Comparison of ENCODE assay signal across 16 mouse cellular contexts in genomic region chr3:73056044-73056438, GRCm38 (mm10). TPM values are rescaled to one million over a fixed set of nuclear protein-coding genes. Genes with fewer than 3 reads are reported as not detected.
A peak's percentile ranks its signal among the peaks of the same experiment; 100 is the strongest.
DNase-seq lines count a peak whose midpoint lies in the region; ATAC-seq and TF ChIP-seq lines count a peak whose summit lies in the region.
"Had no signal": no experiment of that assay in that cellular context is flagged by ENCODE, and none has a peak within 500 bp of the region (broad histone marks: within the 10 kb centered on the region; RNA-seq: fewer than 3 reads in every experiment).

No protein-coding gene starts in this region.

- no peaks in the 10 kb centered on the region for H3K9me3 ChIP-seq in heart, embryonic 14.5 days (ENCODE audit: control insufficient read depth, low read length)
- H3K9me3 ChIP-seq in heart, embryonic 12.5 days (replicated peaks): no peaks in the 10 kb centered on the region
- no peaks in the 10 kb centered on the region for H3K9me3 ChIP-seq in forebrain, embryonic 14.5 days (replicated peaks; ENCODE audit: control insufficient read depth, low read length)
- no peaks in the 10 kb centered on the region for H3K9me3 ChIP-seq in midbrain, embryonic 13.5 days
- H3K9me3 ChIP-seq: liver, embryonic 13.5 days had no signal

- no peak for TF ChIP-seq POLR2A in brain, embryonic 14.5 days (IDR thresholded peaks at IDR 0.05; ENCODE audit: borderline replicate concordance, extremely low read depth, insufficient read depth, insufficient read length, poor library complexity, severe bottlenecking)
- TF ChIP-seq POLR2A in thymus, adult 2 months (IDR thresholded peaks at IDR 0.05; ENCODE audit: control insufficient read depth, extremely low read depth, insufficient read depth, low read length, poor library complexity): no peak

- no peak for ATAC-seq in heart, embryonic 14.5 days (ENCODE audit: insufficient number of reproducible peaks, insufficient read depth, low FRiP score, low read depth)
- no peak for ATAC-seq in heart, embryonic 12.5 days (ENCODE audit: insufficient number of reproducible peaks, low FRiP score)
- no peak for ATAC-seq in forebrain, embryonic 14.5 days
- ATAC-seq in midbrain, embryonic 13.5 days: no peak
- ATAC-seq: CD4-positive, CD25-positive, alpha-beta regulatory T cell, adult 4 months had no signal

- peaks cover 5 to 7% of the 10 kb centered on the region in 2 experiments for H3K4me1 ChIP-seq in heart, embryonic 14.5 days (ENCODE audit: control insufficient read depth in 2 of 2, insufficient read depth in 2 of 2, low read length in 2 of 2)
- peaks cover 23% of the 10 kb centered on the region; the same call in 1 of the 2 replicates for H3K4me1 ChIP-seq in heart, embryonic 12.5 days (replicated peaks)
- H3K4me1 ChIP-seq in forebrain, embryonic 14.5 days (ENCODE audit: control insufficient read depth, insufficient read depth, low read length): peaks cover 4% of the 10 kb centered on the region; the same call in 1 of the 2 replicates
- H3K4me1 ChIP-seq in midbrain, embryonic 13.5 days (replicated peaks): peaks cover 26% of the 10 kb centered on the region
- H3K4me1 ChIP-seq in thymus, adult 2 months (replicated peaks; ENCODE audit: control insufficient read depth, insufficient read depth, low read length): no peaks in the 10 kb centered on the region
- H3K4me1 ChIP-seq: liver, embryonic 13.5 days had no signal

- no peak overlapping the region for H3K27ac ChIP-seq in heart, embryonic 14.5 days (replicated peaks in 1 of 2; ENCODE audit: control insufficient read depth in 1 of 2, insufficient read depth in 1 of 2, low read depth in 2 of 2, low read length in 2 of 2)
- no peak overlapping the region for H3K27ac ChIP-seq in heart, embryonic 12.5 days (ENCODE audit: poor library complexity, severe bottlenecking)
- H3K27ac ChIP-seq in forebrain, embryonic 14.5 days (ENCODE audit: low read depth, low read length): no peak overlapping the region
- H3K27ac ChIP-seq in midbrain, embryonic 13.5 days: no peak overlapping the region
- H3K27ac ChIP-seq in thymus, adult 2 months (ENCODE audit: control insufficient read depth, insufficient read depth, low read length): no peak overlapping the region
- H3K27ac ChIP-seq: liver, embryonic 13.5 days had no signal

- H3K4me2 ChIP-seq in heart, embryonic 14.5 days (ENCODE audit: low read length): peak overlapping the region; percentile 96
- no peak overlapping the region for H3K4me2 ChIP-seq in heart, embryonic 12.5 days
- H3K4me2 ChIP-seq in forebrain, embryonic 14.5 days (ENCODE audit: low read length): peak overlapping the region; percentile 53
- peak overlapping the region; percentile 78 for H3K4me2 ChIP-seq in midbrain, embryonic 13.5 days (replicated peaks)

- TF ChIP-seq CTCF in brain, embryonic 14.5 days (IDR thresholded peaks at IDR 0.05; ENCODE audit: borderline replicate concordance, extremely low read depth, insufficient read depth, insufficient read length): no peak
- no peak for TF ChIP-seq CTCF in thymus, adult 2 months (IDR thresholded peaks at IDR 0.05; ENCODE audit: borderline replicate concordance, control insufficient read depth, extremely low read depth, insufficient read depth, low read length, poor library complexity)

- DNase-seq in brain, embryonic 14.5 days (ENCODE audit: low read depth): peak; percentile 50
- no peak for DNase-seq in forebrain, embryonic 14.5 days (ENCODE audit: low spot score)
- DNase-seq in thymus, postnatal 0 days (ENCODE audit: low spot score): no peak
- no peak for DNase-seq in kidney, postnatal 10 days
- DNase-seq in thymus, adult 2 months: no peak
- DNase-seq: gastrocnemius, postnatal 25 days; heart, postnatal 10 days; liver, embryonic 13.5 days; lung, postnatal 36 days; thymus, postnatal 14 days had no signal

- peaks cover 55% of the 10 kb centered on the region for H3K27me3 ChIP-seq in heart, embryonic 14.5 days (ENCODE audit: control insufficient read depth, insufficient read depth, low read length)
- H3K27me3 ChIP-seq in heart, embryonic 12.5 days (replicated peaks): peaks cover 60% of the 10 kb centered on the region
- 0 out of 2 replicates have a peak, but pooled peaks cover 4% of the 10 kb centered on the region for H3K27me3 ChIP-seq in forebrain, embryonic 14.5 days (replicated peaks; ENCODE audit: control insufficient read depth, insufficient read depth, low read length)
- peaks cover 14% of the 10 kb centered on the region for H3K27me3 ChIP-seq in midbrain, embryonic 13.5 days
- H3K27me3 ChIP-seq in thymus, adult 2 months (ENCODE audit: control insufficient read depth, insufficient read depth, low read length): no peaks in the 10 kb centered on the region

- H3K36me3 ChIP-seq in heart, embryonic 14.5 days (ENCODE audit: control insufficient read depth, insufficient read depth, low read length): no peaks in the 10 kb centered on the region
- H3K36me3 ChIP-seq in heart, embryonic 12.5 days: no peaks in the 10 kb centered on the region
- no peaks in the 10 kb centered on the region for H3K36me3 ChIP-seq in forebrain, embryonic 14.5 days (ENCODE audit: control insufficient read depth, insufficient read depth, low read length)
- no peaks in the 10 kb centered on the region for H3K36me3 ChIP-seq in midbrain, embryonic 13.5 days
- H3K36me3 ChIP-seq in thymus, adult 2 months (ENCODE audit: control insufficient read depth, insufficient read depth, low read length): no peaks in the 10 kb centered on the region
- H3K36me3 ChIP-seq: liver, embryonic 13.5 days had no signal

- no peak overlapping the region for H3K9ac ChIP-seq in heart, embryonic 14.5 days (ENCODE audit: low read length)
- no peak overlapping the region for H3K9ac ChIP-seq in heart, embryonic 12.5 days
- H3K9ac ChIP-seq in forebrain, embryonic 14.5 days (ENCODE audit: low read length): peak overlapping the region; percentile 64
- no peak overlapping the region for H3K9ac ChIP-seq in midbrain, embryonic 13.5 days (replicated peaks)
- H3K9ac ChIP-seq: liver, embryonic 13.5 days had no signal

- no peak overlapping the region for H3K4me3 ChIP-seq in heart, embryonic 14.5 days (ENCODE audit: control insufficient read depth in 1 of 2, insufficient read depth in 1 of 2, low read depth in 1 of 2, low read length in 2 of 2)
- no peak overlapping the region for H3K4me3 ChIP-seq in heart, embryonic 12.5 days
- peak overlapping the region; percentile 62 for H3K4me3 ChIP-seq in forebrain, embryonic 14.5 days (ENCODE audit: low read depth, low read length)
- peak overlapping the region; percentile 67 for H3K4me3 ChIP-seq in midbrain, embryonic 13.5 days (replicated peaks)
- no peak overlapping the region for H3K4me3 ChIP-seq in thymus, adult 2 months (ENCODE audit: control insufficient read depth, insufficient read depth, low read length)

- WGBS in heart, embryonic 14.5 days: 42% methylated on average over 5 of the region's 5 CpGs
- WGBS in heart, embryonic 12.5 days: 36% methylated on average over 5 of the region's 5 CpGs
- 28% methylated on average over 5 of the region's 5 CpGs for WGBS in forebrain, embryonic 14.5 days
- WGBS in midbrain, embryonic 13.5 days: 45% methylated on average over 5 of the region's 5 CpGs
- WGBS in thymus, adult 2 months: 45% methylated on average over 5 of the region's 5 CpGs

RNA-seq across cellular contexts. Expression of gene Slitrk3, which starts 1.6 kb away (rescaled TPM):
- polyA plus RNA-seq in heart, embryonic 14.5 days (2014; fragmentation: Nextera tagmentation; extraction: Ambion mirVana): 0.07 and 0.26 TPM in 2 replicates
- 0.13 and 0.24 TPM in 2 replicates for polyA plus RNA-seq in heart, embryonic 12.5 days (2016; fragmentation: Nextera tagmentation; extraction: Ambion mirVana)
- polyA plus RNA-seq in brain, embryonic 14.5 days (2012; rRNA removed): 7.7 and 16.6 TPM in 2 replicates
- polyA plus RNA-seq in forebrain, embryonic 14.5 days (2014; fragmentation: Nextera tagmentation; extraction: Ambion mirVana): 4.4 and 5.8 TPM in 2 replicates
- 11.1 and 11.6 TPM in 2 replicates for polyA plus RNA-seq in midbrain, embryonic 13.5 days (2015; fragmentation: Nextera tagmentation; extraction: Ambion mirVana)
- not detected in 2 replicates for polyA plus RNA-seq in thymus, postnatal 0 days (2015; fragmentation: Nextera tagmentation; extraction: Ambion mirVana)
- polyA plus RNA-seq in thymus, adult 2 months (2012; rRNA removed): not detected in 2 replicates
- polyA plus RNA-seq: CD4-positive, CD25-positive, alpha-beta regulatory T cell, adult 4 months; kidney, embryonic 14.5 days; liver, embryonic 13.5 days; spleen, adult 2 months had no signal

Comparison
In these comparisons a context has a peak if more than half of its experiments do, and no peak if none do; other contexts are left out.
1. H3K4me3 ChIP-seq: peak in forebrain, embryonic 14.5 days (single experiment) and midbrain, embryonic 13.5 days (single experiment); none in heart, embryonic 14.5 days (0 of 2), heart, embryonic 12.5 days (single experiment) and thymus, adult 2 months (single experiment).